Mouse (Mus musculus): Measurements from ENCODE around the gene Megf8. TPM values are rescaled to one million over a fixed set of nuclear protein-coding genes. Genes with fewer than 3 reads are reported as not detected.
A peak's percentile ranks its signal among the peaks of the same experiment; 100 is the strongest.

The Megf8 gene
- polyA plus RNA-seq, 1 experiment from 2014 or later, result 1.2 TPM

DNA sequence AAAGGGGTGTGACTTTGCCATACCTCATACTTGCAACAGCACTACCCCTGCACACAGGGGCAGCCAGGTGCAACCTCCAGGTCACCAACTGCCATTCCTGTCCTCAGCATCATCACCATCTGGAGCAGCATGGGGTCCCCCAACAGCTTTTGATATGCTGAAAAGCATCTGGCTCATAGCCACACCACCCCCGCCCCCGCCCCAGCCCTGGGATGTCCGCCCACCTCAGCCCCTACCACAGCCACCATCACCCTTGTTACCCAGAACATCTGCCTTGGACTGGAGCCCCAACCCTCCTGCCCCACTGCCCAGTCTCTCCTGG is 13.3 kb upstream of the Megf8 start:
- ATAC-seq (ENCODE audit: low read depth) (no peak), DNase-seq (no peak)
- Histone ChIP-seq H3K4me1 (replicated peaks) (peaks cover 8% of the 10 kb centered on the region), H3K9ac (no peak overlapping the region), H3K9me3 (replicated peaks) (no peaks in the 10 kb centered on the region), H3K27me3 (peaks cover 59% of the 10 kb centered on the region), H3K27ac (no peak overlapping the region), H3K4me3 (replicated peaks) (no peak overlapping the region), H3K4me2 (no peak overlapping the region), H3K36me3 (no peaks in the 10 kb centered on the region)
- WGBS (ENCODE audit: insufficient replicate concordance), result 65% methylated on average over 3 of the region's 3 CpGs

- DNase-seq, result no peak
- Histone ChIP-seq H3K4me2 (peak overlapping the region; percentile 72), H3K4me3 (replicated peaks) (peak overlapping the region; percentile 54), H3K27ac (no peak overlapping the region), H3K4me1 (replicated peaks) (peaks cover 8% of the 10 kb centered on the region), H3K9me3 (replicated peaks) (no peaks in the 10 kb centered on the region), H3K9ac (no peak overlapping the region), H3K27me3 (peaks cover 73% of the 10 kb centered on the region), H3K36me3 (no peaks in the 10 kb centered on the region)
- 0% methylated on average over 2 of the region's 2 CpGs for WGBS (ENCODE audit: insufficient replicate concordance)
- no peak for ATAC-seq (ENCODE audit: low read depth)
These were observed 11.5 kb upstream of the Megf8 start for GRCm38 (mm10) chr7:25305481-25305880.

DNA sequence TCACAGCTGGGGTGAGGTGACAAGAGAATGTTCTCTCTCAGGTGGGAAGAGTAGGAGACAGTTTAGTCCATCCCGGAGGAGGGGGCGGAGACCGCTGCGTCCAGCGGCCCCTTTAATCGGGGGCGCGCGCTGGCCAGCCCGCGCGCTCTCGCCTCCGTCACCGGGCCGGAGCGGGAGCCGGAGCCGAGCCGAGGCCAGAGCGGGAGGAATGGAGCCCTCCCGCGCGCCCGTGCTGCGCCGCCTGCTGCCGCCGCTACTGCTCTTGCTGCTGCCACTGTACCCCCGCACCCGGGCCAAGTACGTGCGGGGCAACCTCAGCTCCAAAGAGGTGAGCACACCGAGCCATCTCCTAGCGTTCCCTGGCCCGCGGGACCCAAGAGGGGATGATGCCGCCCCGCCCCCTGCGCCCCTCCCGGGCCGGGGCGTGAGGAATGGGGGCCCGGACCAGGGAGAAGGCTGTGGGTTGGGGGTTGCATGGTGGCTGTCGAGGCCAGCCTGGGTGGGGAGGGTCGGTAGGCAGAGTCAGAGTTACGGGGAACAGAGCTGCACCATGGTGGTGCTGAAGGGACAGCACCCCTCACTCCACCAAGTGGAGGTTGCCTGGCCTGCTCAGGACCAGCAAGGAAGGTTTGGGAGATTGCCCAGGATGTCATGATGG is 10.9 kb upstream of the Megf8 start, which contains the start of gene Tmem145:
Gene Tmem145 (plus strand): TSS at position 151 of the 658 bp plus-strand sequence.
- peak; percentile 34; the same call in 1 of the 2 replicates for ATAC-seq (ENCODE audit: low read depth)
- H3K9ac ChIP-seq, result no peak within 1 kb of the TSS
- 1% methylated on average over 47 of the region's 47 CpGs for WGBS (ENCODE audit: insufficient replicate concordance)

DNA sequence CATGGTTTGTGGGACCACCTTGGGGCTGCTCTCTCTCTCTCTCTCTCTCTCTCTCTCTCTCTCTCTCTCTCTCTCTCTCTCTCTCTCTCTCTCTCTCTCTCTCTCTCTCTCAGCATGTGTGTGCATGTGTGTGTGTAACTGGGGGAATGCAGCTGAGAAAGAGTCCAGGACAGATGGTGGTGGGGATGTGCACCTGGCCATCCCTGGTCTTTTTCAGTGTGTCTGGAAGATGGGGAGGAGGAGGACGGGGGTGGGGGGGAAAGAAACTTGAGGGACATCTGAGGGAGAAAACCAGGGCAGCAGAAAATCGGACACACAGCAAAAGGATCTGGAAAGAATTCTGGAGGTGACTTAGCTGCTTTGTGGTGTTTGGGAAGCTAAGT is 10.4 kb upstream of the Megf8 start:
- WGBS (ENCODE audit: insufficient replicate concordance), result 31% methylated on average over 2 of the region's 2 CpGs

More for the DNA sequence above, 10.9 kb upstream of the Megf8 start, which contains the start of gene Tmem145:
- no peak within 1 kb of the TSS for H3K27ac ChIP-seq
- no peak for DNase-seq
- H3K4me2 ChIP-seq, result peak within 1 kb of the TSS; percentile 72
- H3K4me3 ChIP-seq (replicated peaks), result peak within 1 kb of the TSS; percentile 54
- peaks cover 76% of the 10 kb centered on the region for H3K27me3 ChIP-seq
- peaks cover 8% of the 10 kb centered on the region for H3K4me1 ChIP-seq (replicated peaks)
- H3K36me3 ChIP-seq, result no peaks in the 10 kb centered on the region
- H3K9me3 ChIP-seq (replicated peaks), result no peaks in the 10 kb centered on the region

GRCm38 (mm10) chr7:25308702-25309318 is 8.2 kb upstream of the Megf8 start:
- Histone ChIP-seq H3K36me3 (no peaks in the 10 kb centered on the region), H3K27ac (no peak overlapping the region), H3K4me3 (replicated peaks) (no peak overlapping the region), H3K4me2 (no peak overlapping the region), H3K9ac (no peak overlapping the region), H3K4me1 (replicated peaks) (peaks cover 8% of the 10 kb centered on the region), H3K27me3 (peaks cover 87% of the 10 kb centered on the region), H3K9me3 (replicated peaks) (no peaks in the 10 kb centered on the region)
- ATAC-seq (ENCODE audit: low read depth), result no peak
- WGBS (ENCODE audit: insufficient replicate concordance), result 50% methylated on average over 17 of the region's 17 CpGs
- DNase-seq, result no peak

More for the DNA sequence above, 10.4 kb upstream of the Megf8 start:
- Histone ChIP-seq H3K27me3 (peaks cover 81% of the 10 kb centered on the region), H3K36me3 (no peaks in the 10 kb centered on the region), H3K9me3 (replicated peaks) (no peaks in the 10 kb centered on the region), H3K27ac (no peak overlapping the region), H3K9ac (no peak overlapping the region), H3K4me2 (no peak overlapping the region), H3K4me1 (replicated peaks) (peaks cover 8% of the 10 kb centered on the region), H3K4me3 (replicated peaks) (no peak overlapping the region)
- no peak for DNase-seq
- no peak for ATAC-seq (ENCODE audit: low read depth)

- no peak overlapping the region for H3K27ac ChIP-seq
- H3K36me3 ChIP-seq, result no peaks in the 10 kb centered on the region
- no peaks in the 10 kb centered on the region for H3K9me3 ChIP-seq (replicated peaks)
- no peak overlapping the region for H3K4me3 ChIP-seq (replicated peaks)
- H3K27me3 ChIP-seq, result peaks cover 87% of the 10 kb centered on the region
- peaks cover 8% of the 10 kb centered on the region for H3K4me1 ChIP-seq (replicated peaks)
- no peak for DNase-seq
- no peak overlapping the region for H3K4me2 ChIP-seq
- 73% methylated on average over 9 of the region's 9 CpGs for WGBS (ENCODE audit: insufficient replicate concordance)
- no peak overlapping the region for H3K9ac ChIP-seq
- ATAC-seq (ENCODE audit: low read depth), result no peak
These were observed 7.5 kb upstream of the Megf8 start for GRCm38 (mm10) chr7:25309425-25309824.

- H3K4me2 ChIP-seq, result no peak overlapping the region
- H3K9me3 ChIP-seq (replicated peaks), result no peaks in the 10 kb centered on the region
- no peaks in the 10 kb centered on the region for H3K36me3 ChIP-seq
- no peak overlapping the region for H3K4me3 ChIP-seq (replicated peaks)
- peaks cover 92% of the 10 kb centered on the region for H3K27me3 ChIP-seq
- peaks cover 15% of the 10 kb centered on the region for H3K4me1 ChIP-seq (replicated peaks)
- WGBS (ENCODE audit: insufficient replicate concordance), result 62% methylated on average over 11 of the region's 11 CpGs
- H3K9ac ChIP-seq, result no peak overlapping the region
- ATAC-seq (ENCODE audit: low read depth) (no peak), DNase-seq (no peak)
- H3K27ac ChIP-seq, result no peak overlapping the region
These were observed 5.8 kb upstream of the Megf8 start for GRCm38 (mm10) chr7:25311193-25311592.

GRCm38 (mm10) chr7:25313325-25313724 is 3.6 kb upstream of the Megf8 start:
- 32% methylated on average over 7 of the region's 7 CpGs for WGBS (ENCODE audit: insufficient replicate concordance)
- H3K27me3 ChIP-seq, result peaks cover 85% of the 10 kb centered on the region
- no peak for DNase-seq

DNA sequence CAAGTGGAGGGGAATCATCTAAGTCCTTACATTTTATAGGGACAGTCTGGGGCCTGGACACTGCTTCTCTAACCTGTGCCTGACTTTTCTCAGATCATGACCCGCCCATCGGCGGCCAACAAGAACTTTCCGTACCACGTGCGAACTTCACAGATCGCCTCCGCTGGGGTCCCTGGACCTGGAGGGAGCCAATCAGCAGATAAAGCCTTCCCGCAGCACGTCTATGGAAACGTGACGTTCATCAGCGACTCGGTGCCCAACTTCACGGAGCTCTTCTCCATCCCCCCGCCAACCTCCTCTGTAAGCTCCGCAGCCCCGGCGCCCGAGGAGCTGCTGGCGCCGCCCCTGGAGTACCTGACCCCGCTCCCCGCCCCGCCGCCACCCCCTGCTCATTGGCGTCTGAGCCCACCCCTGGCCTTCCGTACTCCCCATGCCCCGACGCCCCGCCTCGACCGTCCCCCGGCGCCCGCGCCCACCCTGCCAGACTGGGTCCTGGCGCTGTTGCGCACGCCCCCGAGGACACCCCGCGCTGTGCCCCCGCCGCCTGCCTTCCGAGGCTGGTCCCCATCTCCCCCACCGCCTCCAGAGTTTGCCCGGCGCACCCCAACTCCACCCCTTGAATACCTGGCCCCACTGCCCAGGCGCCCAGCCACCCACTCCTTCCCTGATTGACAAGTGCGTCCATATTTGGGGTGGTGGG is 2.2 kb upstream of the Megf8 start:
- H3K27ac ChIP-seq, result no peak overlapping the region
- no peak overlapping the region for H3K9ac ChIP-seq
- no peaks in the 10 kb centered on the region for H3K36me3 ChIP-seq
- no peaks in the 10 kb centered on the region for H3K9me3 ChIP-seq (replicated peaks)
- 2% methylated on average over 50 of the region's 51 CpGs for WGBS (ENCODE audit: insufficient replicate concordance)
- peak overlapping the region; percentile 88 for H3K4me2 ChIP-seq
- peaks cover 31% of the 10 kb centered on the region for H3K4me1 ChIP-seq (replicated peaks)
- peak overlapping the region; percentile 70 for H3K4me3 ChIP-seq (replicated peaks)
- peaks cover 71% of the 10 kb centered on the region for H3K27me3 ChIP-seq
- ATAC-seq (ENCODE audit: low read depth), result no peak
- DNase-seq, result no peak

More at GRCm38 (mm10) chr7:25313325-25313724, 3.6 kb upstream of the Megf8 start:
- H3K4me1 ChIP-seq (replicated peaks), result peaks cover 29% of the 10 kb centered on the region
- no peak overlapping the region for H3K9ac ChIP-seq
- no peak for ATAC-seq (ENCODE audit: low read depth)
- H3K36me3 ChIP-seq, result no peaks in the 10 kb centered on the region
- no peak overlapping the region for H3K4me2 ChIP-seq
- H3K9me3 ChIP-seq (replicated peaks), result no peaks in the 10 kb centered on the region
- no peak overlapping the region for H3K4me3 ChIP-seq (replicated peaks)
- no peak overlapping the region for H3K27ac ChIP-seq

DNA sequence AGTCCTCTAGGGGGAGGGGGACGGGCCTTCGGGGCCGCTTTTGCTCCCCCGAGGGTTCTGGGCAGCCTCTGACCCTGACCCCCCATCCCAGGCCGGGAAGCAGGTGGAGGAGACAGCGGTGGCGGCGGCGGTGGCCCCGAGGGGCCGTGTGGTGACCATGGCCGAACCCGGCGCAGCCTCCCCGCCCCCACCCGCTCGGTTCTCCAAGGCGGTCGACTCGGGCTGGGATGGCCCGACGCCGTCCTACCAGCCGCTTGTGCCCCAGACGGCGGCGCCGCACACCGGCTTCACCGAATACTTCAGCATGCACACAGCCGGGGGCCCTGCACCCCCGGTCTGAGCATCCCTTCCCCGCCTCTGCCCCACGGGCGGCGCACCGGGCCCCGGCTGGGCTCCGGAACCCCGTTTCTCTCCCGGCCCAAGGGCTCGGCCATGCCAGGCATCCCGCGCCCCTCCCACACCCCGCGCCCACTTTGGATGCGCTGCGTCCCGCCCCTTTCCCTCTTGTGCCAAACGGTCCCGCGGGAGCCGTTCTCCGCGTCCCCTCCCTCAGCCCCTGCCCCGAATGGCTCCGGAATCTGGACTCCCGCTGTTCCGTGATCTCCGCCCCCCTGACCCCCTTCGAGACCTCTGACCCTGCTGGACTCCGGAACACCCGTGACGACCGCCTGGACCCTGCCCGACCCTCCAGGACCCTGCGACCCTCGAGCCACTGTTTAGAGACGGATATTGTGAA is 1.5 kb upstream of the Megf8 start:
- Histone ChIP-seq H3K36me3 (no peaks in the 10 kb centered on the region), H3K9me3 (replicated peaks) (no peaks in the 10 kb centered on the region), H3K27ac (no peak overlapping the region), H3K4me2 (peak overlapping the region; percentile 88), H3K27me3 (peaks cover 69% of the 10 kb centered on the region), H3K9ac (no peak overlapping the region), H3K4me3 (replicated peaks) (peak overlapping the region; percentile 70), H3K4me1 (replicated peaks) (peaks cover 31% of the 10 kb centered on the region)
- DNase-seq (no peak), ATAC-seq (ENCODE audit: low read depth) (no peak)
- WGBS (ENCODE audit: insufficient replicate concordance), result 2% methylated on average over 66 of the region's 69 CpGs

GRCm38 (mm10) chr7:25317446-25317999 is 559 bp downstream of the Megf8 start:
- 22% methylated on average over 21 of the region's 21 CpGs for WGBS (ENCODE audit: insufficient replicate concordance)
- peak overlapping the region; percentile 9 for H3K27ac ChIP-seq
- no peak for ATAC-seq (ENCODE audit: low read depth)

More at GRCm38 (mm10) chr7:25317446-25317999, 559 bp downstream of the Megf8 start:
- H3K4me2 ChIP-seq, result peak overlapping the region; percentile 88
- DNase-seq, result no peak
- H3K9me3 ChIP-seq (replicated peaks), result no peaks in the 10 kb centered on the region
- H3K4me3 ChIP-seq (replicated peaks), result peak overlapping the region; percentile 70
- peak overlapping the region; percentile 69 for H3K9ac ChIP-seq
- H3K27me3 ChIP-seq, result peaks cover 51% of the 10 kb centered on the region
- peaks cover 31% of the 10 kb centered on the region for H3K4me1 ChIP-seq (replicated peaks)
- H3K36me3 ChIP-seq, result no peaks in the 10 kb centered on the region

Data from liver, embryonic 13.5 days (tissue).